Mouse (Mus musculus): Measurements from ENCODE around the gene Ubxn6.

DNA sequence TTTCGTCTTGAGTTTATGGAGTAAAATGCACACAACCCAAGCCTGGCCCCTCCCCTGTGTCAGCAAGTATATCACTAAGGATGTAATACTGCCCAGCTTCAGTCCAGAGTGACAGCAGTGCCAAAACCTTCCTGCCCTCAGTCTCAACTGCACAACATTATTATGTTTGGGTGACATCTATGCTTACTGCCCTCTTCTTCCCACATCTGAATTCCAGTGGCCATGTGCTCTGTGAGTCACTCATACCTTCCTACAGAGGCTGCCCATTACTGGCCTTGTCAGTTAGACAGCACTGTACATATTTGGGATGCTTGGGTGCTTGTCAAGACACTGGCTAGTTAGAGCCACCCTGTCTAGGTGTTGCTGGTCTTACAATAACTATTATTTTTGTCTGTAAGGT, 48.5 kb downstream of the Ubxn6 start:
- TF ChIP-seq POLR2A (IDR thresholded peaks at IDR 0.05; ENCODE audit: borderline replicate concordance, extremely low read depth, low read depth, low read length) (no peak), CTCF (IDR thresholded peaks at IDR 0.05; ENCODE audit: insufficient read depth, low read length) (no peak)
